Mouse (Mus musculus): ENCODE results near the gene Fancc. TPM values are rescaled to one million over a fixed set of nuclear protein-coding genes. Genes with fewer than 3 reads are reported as not detected.
A peak's percentile ranks its signal among the peaks of the same experiment; 100 is the strongest.

Fancc gene
- polyA plus RNA-seq, 1 experiment from 2014 or later, result 5.2 TPM

- no peak overlapping the region for H3K9ac ChIP-seq (replicated peaks)
- DNase-seq (no peak), ATAC-seq (no peak)
- no peak for TF ChIP-seq CTCF (IDR thresholded peaks at IDR 0.05; ENCODE audit: low read depth)
- no peak for TF ChIP-seq EP300 (IDR thresholded peaks at IDR 0.05; ENCODE audit: low read depth)
- no peaks in the 10 kb centered on the region for H3K27me3 ChIP-seq (ENCODE audit: insufficient read depth, low read length)
- no peaks in the 10 kb centered on the region for H3K9me3 ChIP-seq (ENCODE audit: low read length)
- H3K36me3 ChIP-seq (replicated peaks; ENCODE audit: insufficient read depth, low read length), result peaks cover 6% of the 10 kb centered on the region; the same call in 1 of the 2 replicates
- no peak overlapping the region for H3K4me2 ChIP-seq (ENCODE audit: low read depth, low read length)
- peak overlapping the region; percentile 13; the same call in 1 of the 2 replicates for H3K27ac ChIP-seq (ENCODE audit: low read depth)
- 88% methylated on average over 4 of the region's 4 CpGs for WGBS (ENCODE audit: insufficient replicate concordance)
- no peak overlapping the region for H3K4me3 ChIP-seq (ENCODE audit: low read depth, low read length)
- peaks cover 31% of the 10 kb centered on the region for H3K4me1 ChIP-seq (ENCODE audit: insufficient read depth)
These were observed 238.4 kb downstream of the Fancc start for GRCm38 (mm10) chr13:63258671-63259070.

- H3K4me3 ChIP-seq (ENCODE audit: low read depth, low read length), result no peak overlapping the region
- H3K4me2 ChIP-seq (ENCODE audit: low read depth, low read length), result no peak overlapping the region
- 58% methylated on average over 6 of the region's 6 CpGs for WGBS (ENCODE audit: insufficient replicate concordance)
- peaks cover 36% of the 10 kb centered on the region for H3K4me1 ChIP-seq (ENCODE audit: insufficient read depth)
- peaks cover 6% of the 10 kb centered on the region; the same call in 1 of the 2 replicates for H3K36me3 ChIP-seq (replicated peaks; ENCODE audit: insufficient read depth, low read length)
- no peak overlapping the region for H3K9ac ChIP-seq (replicated peaks)
- peak overlapping the region; percentile 13; the same call in 1 of the 2 replicates for H3K27ac ChIP-seq (ENCODE audit: low read depth)
- DNase-seq (no peak), ATAC-seq (no peak)
- H3K27me3 ChIP-seq (ENCODE audit: insufficient read depth, low read length), result no peaks in the 10 kb centered on the region
- no peaks in the 10 kb centered on the region for H3K9me3 ChIP-seq (ENCODE audit: low read length)
- no peak for TF ChIP-seq CTCF (IDR thresholded peaks at IDR 0.05; ENCODE audit: low read depth)
- TF ChIP-seq EP300 (IDR thresholded peaks at IDR 0.05; ENCODE audit: low read depth), result no peak
These were observed 238.9 kb downstream of the Fancc start for GRCm38 (mm10) chr13:63258167-63258582.

DNA sequence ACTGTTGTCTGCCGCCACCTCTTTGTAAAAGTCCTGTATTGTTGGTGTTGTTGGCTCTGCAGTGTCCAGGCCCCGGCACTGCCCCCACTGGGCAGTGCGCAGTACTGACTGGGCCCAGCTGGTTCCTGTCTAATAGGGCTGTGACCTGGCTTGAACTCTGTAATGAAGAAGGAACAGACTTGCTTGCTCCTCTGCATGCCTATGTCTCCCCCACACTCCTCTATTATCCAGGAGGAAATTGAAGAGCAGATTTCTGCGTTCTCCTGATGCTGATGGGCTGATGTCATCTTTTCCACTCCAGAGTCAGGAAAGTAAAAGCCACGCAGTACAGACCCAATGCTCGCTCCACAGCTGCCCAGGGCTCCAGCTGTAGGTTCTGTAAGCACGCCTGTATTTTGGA, 240.3 kb downstream of the Fancc start:
- Histone ChIP-seq H3K9me3 (ENCODE audit: low read length) (no peaks in the 10 kb centered on the region), H3K4me2 (ENCODE audit: low read depth, low read length) (no peak overlapping the region), H3K27me3 (ENCODE audit: insufficient read depth, low read length) (no peaks in the 10 kb centered on the region), H3K4me3 (ENCODE audit: low read depth, low read length) (no peak overlapping the region), H3K9ac (replicated peaks) (no peak overlapping the region), H3K27ac (ENCODE audit: low read depth) (peak overlapping the region; percentile 66; the same call in 1 of the 2 replicates), H3K4me1 (ENCODE audit: insufficient read depth) (peaks cover 40% of the 10 kb centered on the region), H3K36me3 (replicated peaks; ENCODE audit: insufficient read depth, low read length) (peaks cover 3% of the 10 kb centered on the region; the same call in 1 of the 2 replicates)
- TF ChIP-seq CTCF (IDR thresholded peaks at IDR 0.05; ENCODE audit: low read depth) (peak; percentile 45), EP300 (IDR thresholded peaks at IDR 0.05; ENCODE audit: low read depth) (no peak)
- ATAC-seq (peak; percentile 66), DNase-seq (peak; percentile 43)
- 71% methylated on average over 7 of the region's 7 CpGs for WGBS (ENCODE audit: insufficient replicate concordance)

DNA sequence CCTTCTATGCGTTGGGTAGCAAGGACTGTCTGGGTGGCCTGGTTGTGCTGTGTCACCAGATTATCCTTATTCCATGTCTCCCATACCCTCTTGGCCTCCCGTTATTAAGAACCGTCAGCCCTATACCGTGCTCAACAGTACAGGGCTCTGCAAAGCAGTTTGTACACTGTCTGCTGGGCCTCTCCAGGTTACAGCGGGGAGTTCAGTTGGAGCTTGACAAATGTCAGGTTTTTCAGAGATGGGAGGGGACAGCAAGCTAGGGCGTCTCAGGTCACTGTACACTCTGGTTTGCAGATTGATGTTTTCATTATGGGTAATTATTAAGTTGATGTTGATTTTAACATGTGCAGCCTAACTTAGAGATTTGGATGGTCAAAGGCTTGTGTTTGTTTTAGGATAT, 240.9 kb downstream of the Fancc start:
- peaks cover 44% of the 10 kb centered on the region for H3K4me1 ChIP-seq (ENCODE audit: insufficient read depth)
- DNase-seq, result no peak
- no peak overlapping the region for H3K4me2 ChIP-seq (ENCODE audit: low read depth, low read length)
- 66% methylated on average over 6 of the region's 6 CpGs for WGBS (ENCODE audit: insufficient replicate concordance)
- ATAC-seq, result peak; percentile 64
- H3K4me3 ChIP-seq (ENCODE audit: low read depth, low read length), result no peak overlapping the region
- no peaks in the 10 kb centered on the region for H3K9me3 ChIP-seq (ENCODE audit: low read length)
- TF ChIP-seq CTCF (IDR thresholded peaks at IDR 0.05; ENCODE audit: low read depth), result no peak
- no peak for TF ChIP-seq EP300 (IDR thresholded peaks at IDR 0.05; ENCODE audit: low read depth)
- H3K27ac ChIP-seq (ENCODE audit: low read depth), result peak overlapping the region; percentile 61
- no peaks in the 10 kb centered on the region for H3K27me3 ChIP-seq (ENCODE audit: insufficient read depth, low read length)
- peaks cover 3% of the 10 kb centered on the region; the same call in 1 of the 2 replicates for H3K36me3 ChIP-seq (replicated peaks; ENCODE audit: insufficient read depth, low read length)
- no peak overlapping the region for H3K9ac ChIP-seq (replicated peaks)

GRCm38 (mm10) chr13:63255519-63256011, 241.5 kb downstream of the Fancc start:
- no peak overlapping the region for H3K4me3 ChIP-seq (ENCODE audit: low read depth, low read length)
- peak overlapping the region; percentile 61; the same call in 1 of the 2 replicates for H3K27ac ChIP-seq (ENCODE audit: low read depth)
- DNase-seq (no peak), ATAC-seq (peak; percentile 22; the same call in 1 of the 2 replicates)
- no peaks in the 10 kb centered on the region for H3K27me3 ChIP-seq (ENCODE audit: insufficient read depth, low read length)
- H3K4me2 ChIP-seq (ENCODE audit: low read depth, low read length), result no peak overlapping the region
- no peaks in the 10 kb centered on the region for H3K9me3 ChIP-seq (ENCODE audit: low read length)
- peaks cover 38% of the 10 kb centered on the region for H3K4me1 ChIP-seq (ENCODE audit: insufficient read depth)
- peak; percentile 40; the same call in 1 of the 2 replicates for TF ChIP-seq EP300 (IDR thresholded peaks at IDR 0.05; ENCODE audit: low read depth)
- TF ChIP-seq CTCF (IDR thresholded peaks at IDR 0.05; ENCODE audit: low read depth), result no peak
- peaks cover 3% of the 10 kb centered on the region; the same call in 1 of the 2 replicates for H3K36me3 ChIP-seq (replicated peaks; ENCODE audit: insufficient read depth, low read length)
- no peak overlapping the region for H3K9ac ChIP-seq (replicated peaks)
- 54% methylated on average over 5 of the region's 5 CpGs for WGBS (ENCODE audit: insufficient replicate concordance)

DNA sequence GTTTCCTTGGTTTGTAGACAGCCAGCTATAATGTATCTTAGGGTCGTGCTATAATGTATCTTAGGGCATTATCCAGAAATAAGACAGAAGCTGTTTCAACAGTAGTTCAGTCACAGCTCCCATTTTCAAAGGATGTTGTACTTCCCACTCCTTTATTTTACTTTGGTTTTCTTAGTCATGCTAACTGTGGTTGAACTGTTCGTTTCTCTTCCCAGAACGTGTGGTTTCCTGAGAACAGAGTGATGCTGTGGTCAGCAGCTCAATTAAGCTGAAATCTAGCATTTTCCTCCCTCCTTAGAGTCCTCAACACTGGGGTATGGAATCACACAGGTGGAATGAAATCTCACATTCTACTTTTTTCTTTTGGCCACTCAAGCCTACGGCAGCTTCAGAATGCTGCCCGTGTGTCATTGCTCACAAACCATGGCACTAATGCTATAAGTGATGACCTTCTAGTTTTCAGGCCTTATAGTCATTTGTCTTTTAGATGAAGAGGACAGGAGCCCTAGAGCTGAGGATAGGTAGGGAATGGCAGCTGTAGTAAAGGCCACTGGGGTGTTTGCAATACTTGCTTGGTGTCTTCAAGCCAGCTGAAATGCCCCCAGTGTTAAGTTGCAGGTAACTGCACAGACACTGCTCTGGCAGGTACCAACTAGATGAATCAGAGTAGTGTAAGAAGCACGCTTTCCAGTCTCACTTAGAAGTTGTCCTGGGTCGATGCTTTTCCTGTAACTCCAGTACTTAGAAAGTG, 243.0 kb downstream of the Fancc start:
- Histone ChIP-seq H3K36me3 (replicated peaks; ENCODE audit: insufficient read depth, low read length) (peaks cover 3% of the 10 kb centered on the region; the same call in 1 of the 2 replicates), H3K4me3 (ENCODE audit: low read depth, low read length) (no peak overlapping the region), H3K4me2 (ENCODE audit: low read depth, low read length) (no peak overlapping the region), H3K9me3 (ENCODE audit: low read length) (no peaks in the 10 kb centered on the region), H3K4me1 (ENCODE audit: insufficient read depth) (peaks cover 40% of the 10 kb centered on the region), H3K27me3 (ENCODE audit: insufficient read depth, low read length) (no peaks in the 10 kb centered on the region), H3K9ac (replicated peaks) (no peak overlapping the region), H3K27ac (ENCODE audit: low read depth) (peak overlapping the region; percentile 44; the same call in 1 of the 2 replicates)
- TF ChIP-seq CTCF (IDR thresholded peaks at IDR 0.05; ENCODE audit: low read depth) (no peak), EP300 (IDR thresholded peaks at IDR 0.05; ENCODE audit: low read depth) (no peak)
- DNase-seq, result no peak
- WGBS (ENCODE audit: insufficient replicate concordance), result 62% methylated on average over 7 of the region's 7 CpGs
- no peak for ATAC-seq
